Mouse (Mus musculus) adrenal gland, postnatal 4 days (tissue): Measurements from ENCODE around the gene Fktn. TPM values are rescaled to one million over a fixed set of nuclear protein-coding genes. Genes with fewer than 3 reads are reported as not detected.
"Not testable (repeated sequence)": the region's sequence is repeated elsewhere in the genome, so short reads cannot be mapped to it uniquely, and the experiment has no call there.

Experiments
- DNase-seq, 2 experiments: peaks; one replicate each; pipeline ENCODE4 v3.0.0; 2021 to 2022; ENCODE audit warnings: low spot score in 2 of 2, mixed read lengths in 2 of 2
- long read RNA-seq, 2 experiments: library from polyadenylated mRNA; stranded (forward); transcript quantifications; one replicate each; pipeline ENCODE4 v2.0.0; 2021
- total RNA-seq, 2 experiments: library from RNA; stranded (reverse); gene quantifications; 2 replicates each; pipeline ENCODE4 v1.2.3; 2021

Gene Fktn
- total RNA-seq: 10 to 100 TPM; 14.6 to 15.2 TPM
- long read RNA-seq, experiment 1: 0 reads
- long read RNA-seq, experiment 2, full-length matches to known transcripts: 2 of 12 reads
- long read RNA-seq, experiment 2, partial matches to known transcripts: 2 of 12 reads
- long read RNA-seq, experiment 2, other reads (novel, unspliced or antisense): 8 of 12 reads

- DNase-seq: no peak
These were observed at the start of gene Fktn for GRCm38 (mm10) chr4:53713704-53714050. Gene Fktn (plus strand): TSS chr4:53713998.

GRCm38 (mm10) chr4:53682092-53682491 lies 31.7 kb upstream of the Fktn start:
- DNase-seq: no peak

- DNase-seq: no peak
These were observed 24.8 kb upstream of the Fktn start for GRCm38 (mm10) chr4:53688965-53689364.

- DNase-seq: no peak
These were observed 22.4 kb upstream of the Fktn start for GRCm38 (mm10) chr4:53691418-53691817.

- not testable (repeated sequence) for DNase-seq
These were observed 4.6 kb upstream of the Fktn start for GRCm38 (mm10) chr4:53709166-53709565.

GRCm38 (mm10) chr4:53710021-53710420 lies 3.8 kb upstream of the Fktn start:
- DNase-seq: no peak

GRCm38 (mm10) chr4:53710555-53711328 lies 3.1 kb upstream of the Fktn start:
- DNase-seq: no peak

- peak; percentile 62 to 72 for DNase-seq
These were observed 435 bp downstream of the Fktn start for GRCm38 (mm10) chr4:53714051-53714814.

- DNase-seq: no peak
These were observed 2.2 kb downstream of the Fktn start for GRCm38 (mm10) chr4:53715977-53716376.

- no peak for DNase-seq
These were observed 3.7 kb downstream of the Fktn start for GRCm38 (mm10) chr4:53717546-53717945.

- DNase-seq: no peak
These were observed 4.5 kb downstream of the Fktn start for GRCm38 (mm10) chr4:53718261-53718660.

GRCm38 (mm10) chr4:53722506-53722905 lies 8.7 kb downstream of the Fktn start:
- DNase-seq: no peak

GRCm38 (mm10) chr4:53726100-53726499 lies 12.3 kb downstream of the Fktn start:
- not testable (repeated sequence) for DNase-seq

- DNase-seq: no peak
These were observed 14.3 kb downstream of the Fktn start for GRCm38 (mm10) chr4:53728121-53728520.

GRCm38 (mm10) chr4:53738956-53739616 lies 25.3 kb downstream of the Fktn start:
- DNase-seq: no peak

- DNase-seq: no peak
These were observed 36.0 kb downstream of the Fktn start for GRCm38 (mm10) chr4:53749831-53750230.

- no peak for DNase-seq
These were observed 36.8 kb downstream of the Fktn start for GRCm38 (mm10) chr4:53750391-53751120.

GRCm38 (mm10) chr4:53757030-53757429 lies 43.2 kb downstream of the Fktn start:
- DNase-seq: no peak

- DNase-seq: no peak
These were observed 45.0 kb downstream of the Fktn start for GRCm38 (mm10) chr4:53758764-53759163.

- no peak for DNase-seq
These were observed 45.9 kb downstream of the Fktn start for GRCm38 (mm10) chr4:53759678-53760077.

GRCm38 (mm10) chr4:53762501-53762900 lies 48.7 kb downstream of the Fktn start:
- DNase-seq: no peak
